Mouse (Mus musculus) ES-CJ7 (cell line): ENCODE measurements around the gene Lypd6b.

Experiments
- DNase-seq: peaks from one replicate; pipeline ENCODE4 v3.0.0; 2011; ENCODE audit warnings: low read depth, low spot score

The Lypd6b gene

DNA sequence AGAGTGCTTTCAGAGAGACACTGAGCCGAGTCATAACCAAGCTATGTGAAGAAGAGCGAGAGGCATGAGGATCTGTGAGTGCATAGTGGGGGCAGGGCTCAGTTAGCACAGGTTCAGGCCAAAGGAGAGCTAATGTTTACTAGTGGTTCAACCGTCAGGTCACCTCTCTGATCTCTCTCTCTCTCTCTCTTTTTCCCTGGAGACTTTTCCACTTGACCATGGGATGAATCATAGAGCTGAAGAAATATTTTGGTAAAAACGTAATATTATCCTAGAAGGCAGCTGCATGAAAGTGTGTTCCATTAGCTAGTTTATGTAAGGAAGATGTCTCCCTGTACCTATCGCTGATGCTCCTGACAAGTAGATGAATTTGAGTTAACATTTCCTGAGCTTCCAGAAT, 30.6 kb downstream of the Lypd6b start:
- DNase-seq = no peak

DNA sequence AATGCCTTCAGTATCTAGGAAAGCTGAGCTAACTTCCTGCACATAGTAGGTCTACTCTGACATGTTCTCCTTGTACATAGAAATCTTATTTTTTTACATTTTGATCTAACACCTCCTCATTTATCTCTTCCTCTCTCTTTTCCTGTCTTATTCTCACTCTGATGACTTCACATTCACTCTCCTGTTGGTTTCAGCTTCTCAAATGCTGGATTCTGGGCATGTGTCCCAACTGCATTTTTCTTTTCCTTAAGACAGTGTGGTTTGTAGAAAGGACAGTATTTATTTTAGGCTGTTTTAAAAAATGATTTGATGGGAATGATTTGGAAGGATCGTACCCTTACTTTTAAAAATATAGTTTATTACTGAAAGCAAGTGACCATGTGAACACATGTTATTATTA, 34.8 kb downstream of the Lypd6b start:
- no peak for DNase-seq

DNA sequence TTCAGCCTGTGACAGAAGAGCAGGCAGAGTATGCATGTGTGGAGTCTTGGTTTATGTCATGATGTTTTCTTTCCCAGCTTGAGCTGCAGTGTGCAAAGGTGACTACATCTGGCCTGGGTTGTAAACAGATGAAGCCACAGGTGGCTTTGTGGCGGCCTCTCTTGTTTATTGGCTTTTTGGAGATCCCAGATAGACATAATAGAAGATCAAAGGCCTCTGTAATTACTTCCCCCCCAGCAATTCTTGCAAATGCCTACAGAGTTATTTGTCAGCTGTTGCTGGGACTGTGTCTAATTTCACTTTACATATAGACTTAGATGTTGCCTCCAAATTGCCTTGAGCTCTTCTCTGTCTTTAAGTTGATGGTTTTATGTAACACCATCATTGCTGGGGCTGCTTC, 38.1 kb downstream of the Lypd6b start:
- no peak for DNase-seq

GRCm38 (mm10) chr2:49827756-49828155, 40.3 kb downstream of the Lypd6b start:
- peak; percentile 36 for DNase-seq

DNA sequence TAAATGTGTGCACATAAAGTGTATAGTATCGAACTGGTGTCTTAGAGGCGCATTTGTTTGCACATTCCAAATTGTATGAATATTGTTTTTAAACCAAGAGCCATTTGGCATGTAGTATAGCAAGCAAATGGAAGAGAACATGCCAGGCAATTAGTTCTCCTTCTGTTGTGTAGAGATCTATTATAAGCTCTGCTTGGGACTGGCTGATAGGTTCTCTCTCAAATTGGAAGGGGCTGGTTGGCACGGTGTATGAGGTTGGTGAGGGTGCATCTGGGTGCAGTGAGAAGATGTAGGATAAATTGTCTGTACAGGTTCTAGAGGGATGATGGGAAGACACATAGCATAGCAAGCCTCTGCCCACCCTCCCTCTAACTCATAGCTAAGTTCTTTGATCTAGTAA, 42.9 kb downstream of the Lypd6b start:
- DNase-seq = no peak

- no peak for DNase-seq
Observed at GRCm38 (mm10) chr2:49832277-49832803, 44.9 kb downstream of the Lypd6b start.

DNA sequence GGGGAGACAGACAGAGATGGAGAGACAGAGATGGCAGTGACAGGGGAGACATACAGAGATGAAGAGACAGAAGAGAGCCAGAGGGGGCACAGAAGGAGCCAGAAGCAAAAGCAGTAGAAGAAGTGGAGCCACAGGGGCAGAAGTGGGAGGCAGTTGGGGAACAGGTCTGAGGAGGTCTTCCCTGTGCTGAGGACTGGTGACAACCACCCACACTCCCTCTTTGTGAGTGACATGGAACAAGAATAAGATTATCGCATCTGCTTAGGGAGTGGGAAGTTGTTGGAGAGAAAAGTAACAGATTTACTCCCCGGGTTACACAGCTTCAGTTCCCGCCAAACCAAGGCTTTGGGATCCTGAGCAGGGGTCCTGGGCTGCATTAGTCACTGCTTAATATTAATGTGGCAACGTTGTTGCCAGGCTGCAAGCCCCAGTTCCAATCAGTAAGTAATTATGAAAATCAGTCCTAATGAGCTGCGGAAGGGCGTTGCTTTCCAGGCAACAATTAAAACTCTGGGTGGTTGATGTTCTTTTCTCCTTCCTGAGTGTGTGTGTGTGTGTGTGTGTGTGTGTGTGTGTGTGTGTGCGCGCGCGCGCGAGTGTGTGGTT, 50.1 kb downstream of the Lypd6b start:
- DNase-seq = no peak

DNA sequence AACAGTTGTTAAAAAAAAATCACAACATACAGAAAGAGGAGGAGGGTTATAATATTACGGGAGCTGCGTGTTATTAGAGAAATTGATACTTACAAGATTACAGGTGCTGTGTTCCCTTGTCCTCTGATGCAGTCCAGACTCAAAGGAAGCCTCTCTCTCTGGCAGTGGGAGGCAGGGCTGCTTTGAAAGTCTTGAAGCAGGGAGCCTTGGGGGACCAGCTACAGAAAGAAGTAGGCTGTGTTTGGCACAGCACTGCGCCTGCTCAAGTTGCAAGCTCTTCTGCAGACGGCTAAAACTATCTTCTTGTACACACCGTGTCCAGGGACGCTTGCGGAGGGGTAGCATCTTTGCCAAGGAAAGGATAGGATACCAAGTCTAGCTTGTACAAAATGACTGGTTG, 51.1 kb downstream of the Lypd6b start:
- DNase-seq = no peak

GRCm38 (mm10) chr2:49840573-49840972, 53.1 kb downstream of the Lypd6b start:
- no peak for DNase-seq

GRCm38 (mm10) chr2:49841089-49841488, 53.6 kb downstream of the Lypd6b start:
- no peak for DNase-seq

DNA sequence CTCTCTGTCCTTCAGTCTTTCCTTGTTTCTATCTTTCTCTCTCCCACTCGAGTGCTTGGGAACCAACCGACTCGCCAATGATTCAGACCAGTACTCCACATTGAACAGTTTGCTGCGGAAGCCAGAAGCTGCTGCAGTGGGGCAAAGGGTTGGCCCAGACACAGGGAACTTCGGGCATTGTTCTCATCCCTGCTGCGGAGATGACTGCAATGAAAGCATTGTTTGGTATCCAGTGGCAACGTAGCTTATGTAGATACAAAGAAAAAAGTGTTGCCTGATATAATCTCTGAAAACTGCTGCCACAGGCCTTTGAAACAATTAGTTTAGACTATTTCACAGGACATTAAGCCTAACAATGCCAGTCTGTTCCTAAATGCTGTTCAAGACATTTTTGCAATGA, 57.6 kb downstream of the Lypd6b start:
- no peak for DNase-seq

DNA sequence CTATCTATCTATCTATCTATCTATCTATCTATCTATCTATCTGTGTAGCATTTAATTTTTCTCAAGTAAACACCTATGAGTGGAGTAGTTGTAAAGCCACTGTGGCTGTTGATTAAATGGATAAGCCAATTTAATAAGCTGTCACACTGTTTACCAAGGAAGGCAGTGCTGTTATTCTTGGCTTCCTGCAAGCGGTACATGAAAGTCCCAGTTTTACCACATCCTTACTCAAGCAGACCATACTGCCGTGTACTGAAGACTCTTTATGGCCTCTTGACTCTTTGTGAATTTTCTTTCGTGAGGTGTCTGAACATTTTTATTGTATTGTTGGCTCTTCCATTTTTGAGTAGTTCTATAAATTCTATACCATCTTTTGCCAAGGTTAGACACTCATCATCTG, 58.6 kb downstream of the Lypd6b start:
- DNase-seq = no peak

DNA sequence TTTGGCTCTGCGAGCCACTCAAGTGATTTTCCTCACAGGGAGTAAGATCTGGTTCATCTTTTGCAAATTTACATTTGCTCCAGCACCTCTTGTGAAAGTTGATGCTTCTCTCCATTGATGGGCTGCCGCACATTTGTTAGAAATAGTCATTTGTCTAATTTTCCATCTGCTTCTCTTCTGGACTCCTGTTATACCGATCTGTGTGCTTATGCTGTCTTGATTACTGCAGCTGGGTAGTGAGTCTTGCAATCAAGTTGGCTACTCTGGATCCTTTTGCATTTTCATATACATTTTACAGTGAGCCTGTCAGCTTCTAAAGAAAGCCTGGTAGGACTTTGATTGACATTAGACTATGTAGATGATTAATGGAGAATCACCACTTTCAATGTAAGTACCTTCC, 59.4 kb downstream of the Lypd6b start:
- no peak for DNase-seq

GRCm38 (mm10) chr2:49847831-49848230, 60.3 kb downstream of the Lypd6b start:
- DNase-seq = no peak

- no peak for DNase-seq
Observed at GRCm38 (mm10) chr2:49849771-49850170, 62.3 kb downstream of the Lypd6b start.

DNA sequence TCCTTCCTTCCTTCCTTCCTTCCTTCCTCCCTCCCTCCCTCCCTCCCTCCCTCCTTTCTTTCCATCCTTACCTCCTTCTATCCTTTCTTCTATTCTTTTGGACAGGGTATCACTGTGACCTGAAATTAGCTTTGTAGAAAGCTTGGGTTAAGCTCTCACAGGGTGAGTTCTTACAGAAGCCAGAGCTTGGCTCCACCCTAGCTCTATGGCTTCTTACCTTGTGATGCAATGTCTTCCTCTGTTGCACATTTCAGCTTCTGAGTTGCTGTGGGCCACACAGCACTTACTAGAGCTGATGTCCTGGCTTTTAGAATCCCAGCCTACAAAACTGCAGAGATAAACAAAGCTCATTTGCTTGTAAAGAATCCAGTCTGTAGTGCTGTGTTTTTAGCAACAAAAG, 64.5 kb downstream of the Lypd6b start:
- no peak for DNase-seq

DNA sequence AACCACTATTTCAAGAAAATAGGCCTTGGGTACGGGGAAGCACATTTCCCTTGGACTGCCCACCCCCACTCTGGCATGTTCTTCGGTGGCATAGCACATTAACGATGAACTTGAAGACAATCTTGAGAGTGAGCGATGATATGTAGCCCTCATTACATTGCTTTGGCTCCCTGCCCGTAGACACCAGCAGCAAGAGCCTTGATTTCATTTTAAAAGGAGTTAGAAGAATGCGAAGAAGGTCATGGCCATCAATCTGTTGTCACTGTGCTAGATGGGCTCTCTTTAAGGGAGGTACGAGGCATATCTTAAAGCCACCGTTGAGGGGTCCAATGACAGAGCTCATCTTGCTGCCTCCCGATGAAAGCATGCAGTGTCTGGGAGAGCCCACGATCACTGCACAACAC, 68.7 kb downstream of the Lypd6b start:
- no peak for DNase-seq

DNA sequence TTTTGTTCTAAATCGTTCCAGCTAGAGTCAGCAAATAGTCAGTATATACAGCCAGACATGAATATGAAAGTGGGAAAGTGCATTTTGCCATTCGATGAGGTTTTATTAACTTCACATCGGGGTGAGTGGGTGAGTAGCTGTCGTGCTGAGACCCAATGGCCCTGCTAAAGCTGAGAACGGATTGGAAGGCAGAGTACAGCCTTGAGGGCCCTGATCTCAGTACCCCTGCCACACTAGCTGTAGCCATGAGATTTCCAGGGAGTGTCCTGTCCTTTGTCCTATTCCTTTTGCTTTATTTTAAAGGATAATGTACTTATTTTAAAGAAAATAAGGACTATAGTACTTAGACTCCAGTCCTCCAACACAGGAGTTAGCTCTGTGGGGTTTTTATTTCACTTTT, 69.1 kb downstream of the Lypd6b start:
- DNase-seq = no peak

DNA sequence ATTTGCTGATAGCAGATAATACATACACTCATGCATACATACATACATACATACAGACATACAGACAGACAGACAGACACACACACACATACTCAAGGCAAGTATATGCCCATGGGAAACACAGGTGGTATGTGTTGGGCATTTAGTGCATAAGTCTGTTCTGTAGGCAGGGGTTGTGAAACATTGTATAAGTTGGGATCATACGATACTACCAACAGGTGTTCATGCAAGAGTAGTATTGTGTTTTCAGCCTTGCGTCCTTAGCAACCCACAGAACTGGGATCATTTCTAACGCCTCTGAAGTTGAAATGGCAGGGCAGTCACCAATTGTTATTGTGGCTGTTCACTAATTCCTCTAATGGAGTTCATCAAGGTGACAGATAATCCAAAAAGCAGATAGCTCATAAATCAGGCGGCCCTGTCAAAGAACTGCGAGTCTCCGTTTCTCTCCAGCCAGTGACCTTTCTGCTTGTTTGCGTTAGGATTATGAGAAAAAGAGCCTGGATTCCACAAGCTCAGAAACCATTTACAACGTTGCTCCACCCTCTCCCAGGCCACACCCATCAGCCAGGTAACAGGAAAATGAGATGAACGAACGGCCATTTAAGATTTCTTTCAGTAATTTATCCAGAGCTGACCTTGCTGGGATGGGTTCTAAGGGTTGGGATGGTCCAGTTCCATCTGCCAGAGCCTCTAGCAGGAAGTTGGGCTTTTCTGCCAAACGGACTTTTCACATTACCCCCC, 72.9 kb downstream of the Lypd6b start:
- no peak for DNase-seq

GRCm38 (mm10) chr2:49860969-49861592, 73.6 kb downstream of the Lypd6b start:
- DNase-seq = peak; percentile 20

GRCm38 (mm10) chr2:49861658-49862057, 74.2 kb downstream of the Lypd6b start:
- no peak for DNase-seq

DNA sequence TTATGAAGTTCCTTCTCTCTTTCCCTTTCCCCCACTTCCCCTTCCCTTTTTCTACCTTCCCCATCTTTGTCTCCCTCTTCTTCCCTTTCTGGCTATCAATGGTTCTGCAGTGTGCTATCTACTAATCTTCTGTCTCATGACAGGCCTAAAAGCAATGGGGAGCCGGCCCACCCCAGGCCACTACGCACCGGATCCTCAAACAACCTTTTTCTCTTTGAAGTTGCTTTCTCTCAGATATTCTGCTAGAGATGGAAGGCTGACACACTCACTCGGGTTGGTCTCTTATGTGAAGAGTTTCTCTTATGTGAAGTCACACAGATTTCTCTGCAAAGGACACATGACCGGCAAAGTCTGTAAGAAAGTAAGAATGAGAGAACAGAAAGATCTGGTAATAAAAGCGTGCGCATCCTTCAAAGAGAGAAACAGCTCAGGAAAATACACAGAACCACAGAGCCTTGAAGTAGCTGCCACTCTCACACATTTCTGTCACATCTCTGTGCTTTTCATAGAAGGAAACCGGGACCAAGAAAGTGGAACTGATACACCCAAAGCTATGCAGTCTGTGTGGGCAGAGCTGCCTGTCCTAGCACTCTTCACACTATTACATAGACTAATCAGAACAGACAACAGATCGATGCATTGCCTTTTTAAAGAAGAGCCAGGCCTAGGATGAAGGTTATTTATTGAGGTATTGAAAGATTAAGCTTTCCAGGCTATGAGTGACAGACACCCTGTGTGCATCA, 80.8 kb downstream of the Lypd6b start:
- DNase-seq = no peak
